Mouse (Mus musculus) right cerebral cortex, postnatal 10 days (tissue): ENCODE measurements around the gene Ssrp1.

Source experiments
- DNase-seq, 2 experiments: peaks; one replicate each; pipeline ENCODE4 v3.0.0; 2021; ENCODE audit warnings: low spot score in 2 of 2

Gene Ssrp1

DNA sequence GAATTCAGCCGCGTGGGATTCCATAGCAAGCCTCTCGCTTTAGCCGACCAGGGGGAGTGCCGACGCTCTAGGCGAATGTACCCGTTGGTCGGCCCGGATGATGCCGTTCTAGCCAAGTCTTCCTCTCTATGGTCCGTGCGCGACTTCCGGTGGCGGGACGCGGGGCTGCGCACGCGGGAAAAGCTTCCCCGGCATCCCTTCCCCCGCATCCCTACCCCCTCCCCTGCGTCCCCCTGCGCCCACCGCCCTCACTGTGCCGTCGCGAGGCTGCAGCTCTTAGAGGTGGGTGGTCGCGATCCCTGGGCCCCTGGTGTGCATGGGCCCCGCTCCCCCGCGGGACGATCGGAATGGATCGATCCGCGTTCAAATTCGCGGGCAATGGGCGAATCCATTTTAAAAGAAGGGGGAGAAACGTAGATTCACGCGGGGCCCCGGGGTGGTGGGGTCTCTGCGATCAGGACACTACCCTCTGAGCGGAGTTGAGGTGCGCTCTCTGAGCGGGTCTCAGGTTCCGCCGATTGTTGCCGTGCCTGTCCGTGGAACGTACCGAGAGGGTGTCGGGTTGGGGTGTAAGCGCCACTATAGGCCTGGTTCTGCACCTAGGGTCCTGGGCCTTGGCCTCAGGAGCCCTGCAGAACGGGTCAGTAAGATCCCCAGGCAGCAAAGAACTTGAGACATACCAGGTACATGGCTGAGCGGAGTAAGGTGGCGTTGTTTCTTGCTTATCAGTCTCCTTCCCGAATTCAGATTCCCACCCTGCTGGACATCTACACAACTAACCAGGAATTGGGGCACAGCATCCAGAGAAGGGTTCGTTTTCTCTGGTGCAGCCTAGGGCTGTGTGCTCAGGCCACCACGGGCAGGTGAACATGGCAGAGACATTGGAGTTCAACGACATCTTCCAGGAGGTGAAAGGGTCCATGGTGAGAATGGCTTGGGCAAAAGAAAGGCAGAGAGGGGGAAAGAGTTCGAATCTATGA is at the start of gene Ssrp1, which contains the start of gene P2rx3:
TSS of gene Ssrp1 (plus strand) at position 188 of the 980 bp plus-strand sequence.
TSS of gene P2rx3 (minus strand) at position 416 of the 980 bp plus-strand sequence.
- DNase-seq: peak; percentile 95 to 96

DNA sequence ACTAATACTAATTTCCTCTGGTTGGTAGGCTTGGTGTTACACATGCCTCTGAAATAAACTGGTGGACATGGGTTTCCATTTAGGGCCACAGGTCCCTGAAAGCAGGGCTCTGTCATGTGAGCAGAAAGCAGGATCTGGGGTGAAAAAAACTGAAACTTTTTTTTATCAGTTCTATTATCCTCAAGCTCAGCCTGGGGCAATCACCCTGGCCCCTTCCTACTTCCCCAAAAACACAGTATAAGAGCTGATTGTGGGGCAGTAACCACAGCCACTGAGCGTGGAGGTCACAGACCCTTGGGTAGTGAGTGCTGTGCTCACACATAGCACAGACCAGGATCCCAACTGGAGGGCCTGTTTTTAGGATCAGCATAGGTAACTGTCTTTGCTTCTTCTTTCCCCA is 49.1 kb upstream of the Ssrp1 start, which contains the start of gene Prg3:
TSS of gene Prg3 (plus strand) at position 286 of the 400 bp plus-strand sequence.
- DNase-seq: no peak

DNA sequence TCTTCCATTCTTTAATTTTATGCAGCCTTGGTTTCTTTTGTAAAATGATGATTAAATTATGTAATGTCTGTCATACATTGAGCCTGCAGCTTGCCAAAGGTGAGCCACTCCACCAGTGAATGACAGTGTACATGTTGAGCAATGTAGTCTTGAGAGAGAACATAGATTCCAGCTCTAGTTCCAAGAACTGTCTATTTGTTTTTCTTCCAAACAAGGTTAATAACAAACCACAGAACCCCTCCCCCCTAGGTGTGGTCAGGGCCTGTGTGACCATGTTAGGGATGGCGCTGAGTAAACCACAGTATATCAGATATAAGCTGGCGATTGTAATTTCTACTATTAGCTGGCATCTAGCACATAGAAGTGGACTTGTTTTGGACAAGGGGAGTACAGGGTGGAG is 40.7 kb upstream of the Ssrp1 start:
- no peak for DNase-seq

DNA sequence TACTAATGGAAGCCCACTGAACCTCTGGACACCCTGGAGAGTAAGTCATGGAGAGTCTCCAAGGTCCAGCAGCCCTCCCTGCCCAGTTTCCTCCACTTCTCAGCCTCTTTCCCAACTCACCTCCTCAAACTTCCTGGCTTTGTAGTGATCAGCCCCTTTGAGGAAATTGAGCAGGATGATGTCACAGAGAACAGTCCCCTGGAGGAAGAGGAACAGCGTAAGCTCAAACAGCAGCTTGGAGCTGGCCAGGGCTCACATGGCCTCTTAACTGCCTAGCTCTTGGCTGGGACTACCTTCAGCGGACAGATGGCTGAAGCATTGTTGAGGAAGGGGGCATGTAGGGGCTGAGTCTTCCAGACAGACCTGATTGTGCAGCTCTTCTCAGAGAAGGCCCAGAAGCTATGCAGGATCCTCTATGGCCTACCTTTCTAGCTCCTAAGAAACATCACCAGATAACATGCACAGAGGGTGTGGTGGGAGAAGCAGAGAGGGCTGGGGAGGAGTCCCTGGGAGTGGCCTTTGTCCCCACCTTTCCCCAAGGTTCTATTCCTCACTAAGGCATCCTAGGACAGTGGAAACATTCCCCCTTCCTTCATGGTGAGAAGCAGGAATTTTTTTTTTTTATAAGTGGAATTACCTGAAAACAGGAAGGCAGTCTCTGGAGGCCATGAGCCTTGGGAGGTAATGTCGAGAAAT is 37.4 kb upstream of the Ssrp1 start:
- no peak for DNase-seq

DNA sequence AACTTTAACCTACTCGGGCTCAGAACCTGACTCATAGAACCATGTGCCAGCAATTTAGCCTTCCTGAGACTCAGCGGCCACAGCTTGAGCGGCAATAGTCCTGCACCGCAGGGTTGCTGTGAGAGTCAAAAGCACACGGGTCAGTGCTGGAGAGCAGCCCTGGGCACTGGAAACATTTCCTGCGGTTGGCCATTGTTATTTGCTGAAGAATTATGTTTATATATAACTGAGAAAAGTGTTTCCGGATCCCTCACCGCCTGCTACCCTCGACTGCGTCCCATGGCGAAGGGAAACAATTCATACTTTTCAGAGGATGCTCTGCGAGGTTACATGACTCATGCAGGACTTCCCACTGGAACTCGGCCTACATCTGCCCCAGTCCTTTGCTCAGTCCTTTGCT is 35.5 kb upstream of the Ssrp1 start:
- DNase-seq: no peak

DNA sequence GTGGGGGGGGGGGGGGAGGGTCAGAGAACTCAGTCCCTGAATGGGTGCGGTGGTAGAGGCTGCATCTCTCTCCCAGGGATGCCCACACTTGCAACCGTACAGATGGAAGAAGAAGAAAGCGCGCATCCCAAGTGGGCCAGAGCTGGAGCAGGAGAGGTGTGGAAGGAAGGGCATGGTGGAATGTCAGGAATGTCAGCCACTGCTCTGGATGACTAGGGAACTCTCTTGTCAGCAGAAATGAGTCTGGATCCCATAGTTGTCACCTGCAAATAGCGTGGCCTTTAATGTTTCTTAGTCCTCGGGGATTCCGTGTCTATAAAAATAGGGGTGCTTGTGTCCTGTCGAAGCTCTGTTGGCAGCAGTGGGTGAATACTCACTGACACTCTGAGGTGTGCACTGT is 34.5 kb upstream of the Ssrp1 start:
- DNase-seq: no peak

DNA sequence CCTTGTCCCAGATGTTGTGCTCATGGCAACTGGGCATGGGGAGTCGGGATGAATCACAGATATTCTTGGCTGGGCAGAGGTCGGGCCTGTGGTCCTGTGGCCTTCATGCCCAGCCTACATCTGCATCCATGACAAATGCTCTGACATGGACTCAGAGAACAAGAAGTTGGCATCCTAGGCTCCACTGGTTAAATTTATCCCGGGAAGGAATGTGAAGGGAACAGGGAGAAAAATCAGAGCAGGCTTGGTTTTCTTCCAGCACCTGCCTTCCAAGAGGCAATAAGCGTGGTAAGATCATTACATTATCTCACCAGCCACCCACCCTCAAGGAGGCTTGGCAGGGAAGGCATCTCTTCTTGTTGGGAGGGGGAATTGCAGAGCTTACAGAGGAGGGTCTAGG is 32.7 kb upstream of the Ssrp1 start:
- peak; percentile 63 to 66 for DNase-seq

DNA sequence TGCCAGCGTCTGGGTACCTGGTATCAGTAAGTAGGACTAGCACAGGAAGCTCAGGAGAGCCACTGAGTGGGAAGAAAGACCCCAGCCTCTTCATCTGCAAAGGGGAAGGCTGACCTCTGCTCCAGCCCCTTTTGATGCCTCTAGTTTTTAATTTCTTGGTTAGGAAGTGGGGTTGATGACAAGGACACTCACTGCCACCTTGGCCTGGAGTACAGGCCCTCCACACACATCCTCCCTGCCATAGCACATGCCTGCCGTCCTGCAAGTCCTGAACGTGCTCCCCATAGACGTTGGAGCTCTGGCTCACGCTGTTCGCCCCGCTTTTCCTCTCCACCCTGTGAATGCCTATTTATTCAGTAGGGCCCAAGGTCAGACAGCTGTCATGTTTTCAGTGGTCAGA is 30.4 kb upstream of the Ssrp1 start:
- no peak for DNase-seq

DNA sequence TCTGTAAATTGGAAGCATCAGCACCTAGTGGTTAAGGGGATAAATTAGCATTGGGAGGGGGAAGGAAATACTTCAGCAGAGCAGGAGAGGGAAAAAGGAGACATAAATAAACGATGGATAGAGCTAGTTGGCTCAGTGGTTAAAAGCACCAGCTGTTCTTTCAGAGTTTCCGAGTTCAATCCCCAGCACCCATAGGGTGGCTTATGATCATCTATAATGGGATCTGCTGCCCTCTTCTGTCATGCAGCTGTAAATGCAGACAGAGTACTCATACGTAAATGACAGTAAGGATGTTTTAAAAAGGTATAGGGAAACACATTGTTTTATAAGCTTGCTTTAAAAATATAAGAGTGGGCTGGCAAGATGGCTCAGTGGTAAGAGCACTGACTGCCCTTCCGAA is 29.3 kb upstream of the Ssrp1 start:
- no peak for DNase-seq

DNA sequence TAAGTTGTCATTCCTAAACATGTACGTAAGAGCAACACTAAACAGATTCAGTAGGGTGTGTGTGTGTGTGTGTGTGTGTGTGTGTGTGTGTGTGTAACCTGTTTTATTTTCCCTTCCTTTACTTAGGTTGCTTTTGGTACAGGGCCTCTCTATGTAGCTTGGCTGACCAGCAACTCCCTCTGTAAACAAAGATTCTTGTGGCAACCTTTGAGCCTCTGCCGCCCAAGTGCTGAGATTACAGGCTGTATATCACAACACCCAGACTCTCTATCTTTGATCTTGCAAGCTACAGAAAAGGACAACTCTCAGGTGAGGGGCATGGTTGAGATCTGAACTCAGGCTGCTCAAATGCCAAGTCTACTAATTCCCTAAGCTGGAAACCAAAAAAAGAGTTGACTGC is 27.8 kb upstream of the Ssrp1 start:
- no peak for DNase-seq

DNA sequence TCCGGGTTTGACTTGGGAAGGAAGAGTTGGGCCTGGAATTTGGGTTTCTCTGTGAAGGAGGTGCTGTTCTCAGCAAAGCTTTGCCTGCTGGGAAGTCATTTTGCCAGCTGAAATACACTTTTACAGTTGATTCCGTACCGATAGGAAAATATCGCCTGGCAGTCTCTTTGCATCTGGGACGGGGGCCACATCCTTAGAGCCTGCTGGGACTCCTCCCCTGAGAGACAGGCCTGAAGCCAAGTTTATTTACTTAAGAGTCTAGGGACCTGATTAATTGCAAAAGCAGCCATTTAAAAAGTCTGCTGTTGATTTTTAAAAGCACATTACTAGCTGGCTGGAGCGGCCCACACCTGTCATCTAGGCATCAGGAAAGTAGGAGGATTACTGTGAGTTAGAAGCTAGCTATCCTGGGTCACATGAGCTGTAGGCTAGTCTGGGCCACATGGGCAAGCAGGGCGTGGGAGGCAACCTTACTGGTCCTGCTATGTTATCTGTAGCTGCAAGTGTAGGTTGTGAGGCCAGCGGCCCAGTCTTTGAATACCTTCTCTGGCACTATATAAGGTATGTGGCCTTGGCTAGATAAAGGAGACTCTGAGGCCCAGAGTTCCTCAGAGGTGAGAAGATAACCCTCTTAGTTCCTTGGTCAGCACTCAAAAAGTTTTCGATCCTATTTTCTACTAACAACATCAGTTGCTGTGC is 25.0 kb upstream of the Ssrp1 start:
- DNase-seq: peak; percentile 34 to 38

DNA sequence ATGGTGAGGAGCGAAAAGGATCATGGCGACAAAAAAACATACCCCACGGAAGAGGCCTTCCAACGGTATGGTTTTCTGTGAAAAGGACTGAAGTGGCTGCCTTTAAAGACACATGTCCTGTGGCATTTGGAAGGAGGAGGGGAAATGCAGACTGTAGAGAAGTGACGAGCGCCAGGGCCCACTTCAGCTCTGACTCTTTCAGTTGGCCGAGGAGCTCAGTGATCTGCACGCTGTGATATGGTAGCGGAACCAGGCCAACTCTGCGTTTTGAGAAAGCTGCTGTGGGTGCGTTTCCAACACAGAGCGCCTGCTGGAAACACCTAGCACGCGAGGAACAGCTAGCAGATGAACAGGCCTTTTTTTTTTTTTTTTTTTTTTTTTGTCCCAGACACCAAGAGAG is 24.4 kb upstream of the Ssrp1 start:
- peak; percentile 66 to 68 for DNase-seq

DNA sequence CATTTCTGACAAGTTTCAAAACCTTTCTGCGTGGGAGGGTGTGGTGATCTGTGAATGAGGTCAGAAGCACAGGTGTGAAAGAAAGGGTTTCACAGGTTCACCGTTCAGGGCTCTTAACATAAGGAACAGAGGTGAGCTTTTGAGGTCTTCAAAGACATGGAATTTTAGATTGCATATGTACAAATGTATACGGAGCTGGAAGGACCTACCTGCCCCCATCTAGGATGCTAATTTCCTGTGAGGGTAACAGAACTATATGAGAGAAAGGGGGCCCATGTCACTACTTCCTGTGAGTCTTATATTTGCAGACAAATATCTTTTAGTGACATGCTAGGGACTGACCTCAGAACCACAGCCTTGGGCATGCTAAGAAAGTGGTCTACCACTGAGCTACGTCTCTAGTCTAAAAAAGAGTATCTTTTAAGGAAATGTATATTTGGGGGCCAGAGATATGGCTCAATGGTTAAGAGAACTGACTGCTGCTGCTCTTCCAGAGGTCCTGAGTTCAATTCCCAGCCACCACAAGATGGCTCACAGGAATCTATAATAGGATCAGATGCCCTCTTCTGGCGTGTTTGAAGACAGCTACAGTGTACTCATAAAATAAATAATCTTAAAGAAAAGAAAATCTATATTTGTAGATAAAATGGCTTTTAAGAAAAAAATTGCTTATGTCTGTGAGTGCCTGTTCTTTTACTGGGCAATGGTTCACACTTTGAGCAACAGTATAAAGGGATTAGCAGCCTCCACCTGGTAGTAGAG is 23.0 kb upstream of the Ssrp1 start:
- DNase-seq: no peak

DNA sequence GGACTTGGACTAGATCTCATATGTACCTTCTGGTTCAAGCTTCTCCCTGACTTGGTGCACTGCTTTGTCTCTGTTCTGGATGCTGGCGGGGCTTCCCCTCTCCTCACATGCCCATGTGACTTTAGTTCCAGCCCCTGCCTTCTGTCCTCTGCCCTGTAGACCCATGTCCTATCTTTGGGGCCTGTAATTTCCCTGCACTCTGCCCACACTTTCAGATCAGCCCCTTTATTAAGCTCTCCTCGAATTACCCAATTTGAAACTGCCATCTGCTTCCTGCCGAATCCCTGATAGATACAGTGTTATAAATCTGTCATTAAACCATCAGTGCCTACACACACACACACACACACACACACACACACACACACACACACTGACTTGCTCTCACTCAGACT is 22.4 kb upstream of the Ssrp1 start:
- no peak for DNase-seq

DNA sequence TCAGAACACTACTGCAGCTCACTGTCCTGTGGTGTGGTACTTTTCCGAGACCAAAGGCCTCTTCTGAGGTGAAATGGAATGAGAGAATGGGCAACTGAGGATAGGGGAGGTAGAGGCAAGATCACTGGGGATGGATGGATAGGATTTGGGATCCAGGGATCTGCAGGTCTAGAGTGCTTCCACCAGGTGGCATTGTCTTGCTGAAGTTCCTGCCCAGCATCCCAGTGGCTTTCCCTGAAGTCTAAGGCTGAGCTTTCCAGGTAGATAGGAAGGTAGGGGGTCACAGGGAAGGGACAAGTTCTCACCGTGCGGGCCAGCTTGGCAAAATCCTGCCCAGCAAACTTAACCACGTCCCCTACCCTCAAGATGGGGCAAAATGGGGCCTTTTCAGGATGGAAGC is 15.0 kb upstream of the Ssrp1 start:
- DNase-seq: no peak

DNA sequence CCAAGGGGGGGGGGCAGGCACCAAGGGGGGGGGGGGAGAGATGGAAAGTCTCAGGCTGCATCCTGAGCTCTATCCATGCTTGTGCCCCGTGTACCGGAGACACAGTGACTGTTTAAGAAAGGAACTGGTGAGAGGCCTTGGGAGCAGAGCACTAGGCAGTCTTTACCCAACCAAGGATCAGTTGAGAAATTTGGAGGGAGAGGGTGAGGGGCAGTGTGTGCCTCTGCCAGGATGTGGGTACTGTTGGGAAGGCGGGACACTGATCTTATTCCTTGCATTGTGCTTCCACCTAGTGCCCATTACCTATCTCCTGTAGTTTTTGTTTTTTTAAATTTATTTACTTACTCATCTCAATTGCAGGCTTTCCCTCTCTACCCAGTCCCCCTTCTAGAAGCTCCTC is 10.9 kb upstream of the Ssrp1 start:
- no peak for DNase-seq

DNA sequence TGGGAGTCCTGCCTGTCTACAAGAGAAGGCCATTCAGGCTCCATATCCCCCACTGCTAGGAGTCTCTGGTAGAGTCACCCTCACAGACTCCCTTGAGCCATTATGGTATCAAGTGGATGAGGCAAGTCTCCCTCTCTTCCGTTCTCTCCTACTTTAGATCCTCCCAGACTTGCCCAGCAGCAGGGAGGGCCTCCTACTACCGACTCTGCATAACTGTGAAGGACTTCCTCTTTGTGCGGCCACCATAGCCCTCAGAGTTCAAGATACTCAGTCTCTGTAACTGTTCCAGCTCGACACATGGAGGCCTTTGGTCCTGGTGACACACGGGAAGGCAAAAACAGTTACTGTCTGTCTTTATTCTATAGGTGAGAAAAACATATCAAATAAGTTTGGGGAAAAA is 9.8 kb upstream of the Ssrp1 start:
- no peak for DNase-seq

DNA sequence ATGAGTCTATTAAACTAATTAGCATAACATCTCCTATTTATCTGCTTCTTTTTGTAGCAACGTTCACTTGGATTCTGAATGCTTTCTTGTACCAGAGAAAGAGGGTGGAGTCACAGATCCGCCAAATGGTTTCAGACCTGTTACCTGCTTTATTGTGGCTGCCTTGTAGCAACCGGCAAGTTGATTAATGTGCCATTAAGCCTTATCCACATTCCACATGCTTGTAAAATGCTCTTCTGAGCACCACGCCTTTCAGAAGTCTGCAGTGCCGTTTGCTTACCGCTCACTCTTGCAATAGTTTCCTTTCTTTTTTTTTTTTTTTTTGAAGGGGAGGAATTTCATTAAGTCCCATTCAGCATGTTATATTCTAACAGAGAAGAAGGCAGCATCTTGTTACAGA is 7.1 kb upstream of the Ssrp1 start:
- DNase-seq: no peak

DNA sequence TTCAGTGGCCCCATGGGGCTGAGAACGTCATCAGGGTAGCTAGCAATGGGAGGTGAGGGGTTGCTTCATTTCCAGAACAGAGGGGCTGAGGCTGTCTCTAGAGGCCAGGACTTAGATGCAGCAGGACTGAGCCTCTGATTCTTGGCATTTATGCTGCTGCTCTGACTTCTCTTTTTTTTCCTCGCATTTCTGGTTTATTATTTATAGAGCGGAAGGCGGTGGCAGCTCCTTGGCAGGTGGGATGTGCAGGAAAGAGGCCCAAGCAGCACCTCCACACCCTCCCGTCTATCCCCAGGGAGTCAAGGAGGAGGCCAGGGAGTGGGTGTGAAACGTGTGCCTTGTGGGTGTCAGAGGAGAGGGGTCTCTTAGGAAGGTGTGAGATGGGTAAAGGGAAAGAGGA is 6.0 kb upstream of the Ssrp1 start:
- DNase-seq: no peak

DNA sequence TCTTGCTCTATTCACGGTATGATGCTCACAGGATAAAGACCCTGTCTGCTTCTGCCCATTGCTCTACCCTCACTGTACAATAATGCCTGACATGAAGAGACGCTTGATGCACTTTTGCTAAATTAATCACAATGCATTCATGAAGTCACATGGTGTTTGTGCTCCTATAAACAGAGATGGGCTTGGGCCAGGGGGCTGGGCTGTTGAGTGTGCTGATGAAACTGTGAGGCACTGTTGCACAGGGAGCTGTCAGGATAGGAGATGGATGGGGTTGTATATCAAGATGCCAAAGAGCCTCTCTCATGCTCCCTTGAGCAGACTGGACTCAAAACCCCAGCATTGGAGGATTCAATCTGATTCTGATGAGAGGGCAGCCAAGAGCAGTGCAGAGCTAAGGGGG is 3.9 kb upstream of the Ssrp1 start:
- DNase-seq: no peak

DNA sequence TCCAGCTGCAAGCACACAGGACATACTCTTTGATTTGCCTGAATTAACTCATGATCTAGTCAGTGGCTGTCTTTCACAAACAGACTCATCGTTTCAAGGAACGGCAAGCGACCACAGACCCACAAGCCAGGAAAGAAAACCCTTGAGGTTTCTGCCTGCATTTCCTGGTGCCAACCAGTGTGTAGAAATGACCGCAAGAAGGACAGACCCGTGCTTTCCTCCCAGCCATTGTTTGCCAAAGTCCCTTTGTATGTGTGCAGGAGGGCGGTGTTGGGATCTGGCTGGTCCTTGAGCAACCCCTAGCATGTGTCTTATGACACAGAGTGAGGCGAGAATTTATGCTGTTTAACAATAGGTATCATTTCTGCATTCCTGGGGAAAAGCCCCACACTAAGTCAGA is 2.9 kb upstream of the Ssrp1 start:
- no peak for DNase-seq
